Mouse (Mus musculus) lung, adult 2 months (tissue): Measurements from ENCODE around the gene Cldnd2. TPM values are rescaled to one million over a fixed set of nuclear protein-coding genes. Genes with fewer than 3 reads are reported as not detected.

ENCODE experiments used
- DNase-seq: peaks from one replicate; pipeline ENCODE4 v3.0.0; 2022
- H3K4me1 ChIP-seq: fragments of 200-500 bp; 2 replicates; pipeline ENCODE4 v1.6.1; 2011; ENCODE audit warnings: low read length; ENCODE audit not compliant: control insufficient read depth, insufficient read depth
- H3K4me3 ChIP-seq: fragments of 200-500 bp; replicated peaks from 2 replicates; pipeline ENCODE3; 2011; ENCODE audit warnings: low read depth, mild to moderate bottlenecking, control low read depth, low read length; ENCODE audit errors: extremely low read depth
- CTCF ChIP-seq: fragments of 200-500 bp; IDR thresholded peaks from 2 replicates; pipeline ENCODE4 v1.5.1; 2011; ENCODE audit warnings: mild to moderate bottlenecking, low read length, control low read depth; ENCODE audit not compliant: insufficient read depth
- POLR2A ChIP-seq: fragments of 200-500 bp; IDR thresholded peaks from 2 replicates; pipeline ENCODE4 v1.6.1; 2011; ENCODE audit warnings: low read depth, mild to moderate bottlenecking, control low read depth, low read length, borderline replicate concordance; ENCODE audit errors: extremely low read depth
- WGBS: fragments of 180-500 bp; shearing (Covaris S2); methylation state at CpG from one replicate; pipeline ENCODE4 v1.1.7; 2018; 5-methylcytosine and 5-hydroxymethylcytosine counted together
- polyA plus RNA-seq: library from polyadenylated mRNA; depleted of rRNA; stranded (reverse); fragments of >200 nt; gene quantifications from 2 replicates; pipeline ENCODE4 v1.2.3, GENCODE M21; 2012

The Cldnd2 gene
- polyA plus RNA-seq, 1 experiment = not detected

DNA sequence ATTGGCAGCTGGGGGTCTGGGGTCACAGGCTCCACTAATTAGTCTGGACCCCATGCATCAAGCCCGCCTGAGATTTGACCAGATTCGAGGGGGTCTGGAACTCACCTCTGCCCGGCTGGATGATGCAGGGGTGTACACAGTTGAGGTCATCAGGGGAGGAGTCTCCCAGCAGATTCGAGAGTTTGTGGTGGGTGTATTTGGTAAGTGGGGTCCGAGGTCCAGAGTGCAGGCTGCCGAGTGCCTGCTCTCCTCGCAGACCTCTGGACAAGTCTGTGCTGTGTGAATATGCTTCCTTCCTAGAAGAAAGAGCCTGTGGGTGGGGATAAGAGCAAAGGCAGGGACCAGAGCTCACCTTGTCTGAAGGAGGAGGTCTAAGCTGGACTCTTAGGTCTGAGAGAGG is 23.4 kb downstream of the Cldnd2 start:
- H3K4me1 ChIP-seq = peaks cover 5% of the 10 kb centered on the region; the same call in 1 of the 2 replicates
- WGBS = 81% methylated on average over 7 of the region's 7 CpGs
- TF ChIP-seq POLR2A = no peak
- no peak for TF ChIP-seq CTCF
- no peak overlapping the region for H3K4me3 ChIP-seq
- DNase-seq = no peak

DNA sequence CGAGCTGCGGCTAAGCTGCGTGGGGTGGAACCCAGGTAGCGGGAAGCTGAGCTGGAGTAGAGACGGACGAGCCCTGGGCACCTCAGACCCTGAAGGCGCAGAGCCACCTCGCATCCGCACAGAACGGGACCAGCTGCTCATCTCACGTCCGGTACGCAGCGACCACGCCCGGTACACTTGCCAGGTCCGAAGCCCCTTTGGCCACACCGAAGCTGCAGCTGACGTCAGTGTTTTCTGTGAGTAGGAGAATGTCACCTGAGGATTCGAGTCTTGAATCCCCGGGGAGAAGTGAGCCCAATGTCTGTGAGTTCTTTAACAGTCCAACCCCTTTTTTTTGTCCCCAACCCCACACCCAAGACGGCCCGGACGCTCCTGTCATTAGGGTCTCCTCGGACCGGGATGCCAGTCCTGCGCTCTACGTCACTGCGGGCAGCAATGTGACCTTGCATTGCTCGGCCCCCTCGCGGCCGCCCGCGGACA is 24.3 kb downstream of the Cldnd2 start:
- TF ChIP-seq CTCF (0 out of 2 replicates have a peak, but pooled peaks have one; percentile 5), POLR2A (no peak)
- H3K4me3 ChIP-seq = peak overlapping the region; percentile 55
- peaks cover 5% of the 10 kb centered on the region; the same call in 1 of the 2 replicates for H3K4me1 ChIP-seq
- 9% methylated on average over 35 of the region's 35 CpGs for WGBS
- DNase-seq = no peak

DNA sequence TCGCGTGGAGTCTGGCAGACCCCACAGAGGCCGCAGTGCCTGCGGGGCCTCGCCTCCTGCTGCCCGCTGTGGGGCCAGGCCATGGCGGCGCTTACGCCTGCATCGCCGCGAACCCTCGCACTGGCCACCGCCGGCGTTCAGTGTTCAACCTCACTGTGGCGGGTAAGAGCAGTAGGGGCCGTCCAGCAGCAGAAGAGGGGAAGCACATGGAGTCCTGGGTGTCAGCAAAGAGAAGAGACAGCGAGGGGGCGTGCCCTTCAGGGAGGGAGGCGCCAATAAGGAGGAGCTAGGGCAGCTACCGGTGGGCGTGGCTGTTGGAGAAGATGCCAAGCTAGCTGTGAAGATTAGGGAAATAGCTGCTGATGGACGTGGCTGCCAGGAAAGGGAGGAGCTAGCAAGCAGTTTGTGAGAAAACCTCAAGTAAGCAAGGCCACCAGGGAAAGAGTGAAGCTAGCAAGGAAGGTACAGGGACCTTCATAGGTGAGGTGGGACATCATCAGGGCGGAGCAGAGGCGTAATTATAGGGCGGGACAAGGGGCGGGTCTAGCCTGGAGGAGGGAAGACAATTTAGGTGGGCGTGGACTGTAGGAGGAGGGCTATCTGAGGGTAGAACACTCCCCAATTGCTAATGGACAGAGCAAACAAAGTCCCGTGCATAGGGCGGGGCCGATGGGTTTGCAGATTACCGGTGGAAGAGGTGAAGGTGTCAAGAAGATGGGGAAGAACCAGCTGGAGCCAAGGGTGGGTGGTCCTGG is 24.9 kb downstream of the Cldnd2 start:
- Histone ChIP-seq H3K4me1 (peaks cover 5% of the 10 kb centered on the region; the same call in 1 of the 2 replicates), H3K4me3 (peak overlapping the region; percentile 55)
- under 1% methylated on average over 33 of the region's 33 CpGs for WGBS
- TF ChIP-seq CTCF (no peak), POLR2A (no peak)
- peak; percentile 89 for DNase-seq

DNA sequence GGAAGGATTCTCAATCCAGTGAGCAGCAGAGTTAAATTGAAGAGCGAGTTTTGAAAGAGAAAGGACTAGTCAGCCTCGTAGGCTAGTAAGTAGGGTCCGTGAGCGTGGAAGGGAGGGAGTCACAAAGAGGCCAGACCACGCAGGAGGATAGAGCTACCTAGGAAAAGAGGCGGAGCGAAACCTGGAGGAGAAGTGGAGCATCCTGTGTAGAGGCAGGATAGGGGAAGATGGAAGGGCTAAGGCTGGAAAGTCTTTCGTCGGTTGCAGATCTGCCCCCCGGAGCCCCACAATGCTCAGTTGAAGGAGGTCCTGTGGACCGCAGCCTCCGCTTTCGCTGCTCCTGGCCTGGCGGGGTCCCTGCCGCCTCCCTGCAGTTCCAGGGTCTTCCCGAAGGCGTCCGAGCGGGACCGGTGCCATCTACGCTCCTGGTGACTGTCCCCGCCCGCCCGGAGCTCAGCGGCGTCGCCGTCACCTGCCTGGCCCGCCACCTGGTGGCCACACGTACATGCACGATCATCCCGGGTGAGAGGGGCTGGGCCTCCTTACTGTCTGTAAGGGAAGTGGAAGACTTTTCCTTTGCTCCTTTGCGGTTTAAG is 25.6 kb downstream of the Cldnd2 start:
- WGBS = under 1% methylated on average over 33 of the region's 33 CpGs
- Histone ChIP-seq H3K4me1 (peaks cover 5% of the 10 kb centered on the region; the same call in 1 of the 2 replicates), H3K4me3 (peak overlapping the region; percentile 55)
- TF ChIP-seq POLR2A (no peak), CTCF (peak; percentile 60)
- peak; percentile 81 for DNase-seq

DNA sequence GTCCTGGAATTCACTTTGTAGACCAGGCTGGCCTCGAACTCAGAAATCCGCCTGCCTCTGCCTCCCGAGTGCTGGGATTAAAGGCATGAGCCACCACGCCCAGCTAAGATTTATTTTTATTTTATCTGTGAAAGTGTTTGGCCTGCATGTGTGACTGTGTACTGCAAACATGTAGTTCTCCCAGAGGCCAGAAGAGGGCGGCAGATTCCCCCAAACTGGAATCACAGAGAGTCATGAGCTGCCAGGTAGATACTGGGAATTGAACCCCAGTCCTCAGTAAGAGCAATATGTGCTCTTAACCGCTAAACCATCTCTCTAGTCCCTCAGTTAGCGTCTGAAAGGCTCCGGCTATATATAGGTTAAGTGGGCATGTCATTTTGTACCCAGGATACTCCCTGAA is 29.8 kb downstream of the Cldnd2 start:
- DNase-seq = no peak
- no peaks in the 10 kb centered on the region for H3K4me1 ChIP-seq
- no peak for TF ChIP-seq POLR2A
- TF ChIP-seq CTCF = peak; percentile 49
- no peak overlapping the region for H3K4me3 ChIP-seq
- 44% methylated on average over 8 of the region's 8 CpGs for WGBS

DNA sequence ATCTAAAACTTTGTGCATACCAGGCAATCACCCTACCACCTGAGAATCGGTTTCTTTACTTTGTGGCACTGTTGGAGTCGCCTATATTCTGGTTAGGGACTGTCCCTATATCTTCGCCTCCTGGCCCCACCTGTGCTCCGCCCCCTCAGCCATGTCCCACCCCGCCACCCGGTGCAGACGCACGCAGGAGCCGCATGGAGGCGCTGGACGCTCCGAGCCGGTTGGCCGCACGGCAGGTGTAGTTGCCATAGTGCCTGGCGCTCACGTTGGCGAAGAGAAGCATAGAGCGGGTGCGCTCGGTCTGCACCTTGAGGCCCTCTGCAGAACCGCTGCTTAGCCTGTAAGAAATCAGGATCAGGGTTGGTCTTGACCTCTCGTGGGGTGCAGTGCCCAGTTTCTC is 35.1 kb downstream of the Cldnd2 start:
- Histone ChIP-seq H3K4me3 (no peak overlapping the region), H3K4me1 (no peaks in the 10 kb centered on the region)
- DNase-seq = no peak
- no peak for TF ChIP-seq POLR2A
- TF ChIP-seq CTCF = no peak
- WGBS = 10% methylated on average over 23 of the region's 23 CpGs

DNA sequence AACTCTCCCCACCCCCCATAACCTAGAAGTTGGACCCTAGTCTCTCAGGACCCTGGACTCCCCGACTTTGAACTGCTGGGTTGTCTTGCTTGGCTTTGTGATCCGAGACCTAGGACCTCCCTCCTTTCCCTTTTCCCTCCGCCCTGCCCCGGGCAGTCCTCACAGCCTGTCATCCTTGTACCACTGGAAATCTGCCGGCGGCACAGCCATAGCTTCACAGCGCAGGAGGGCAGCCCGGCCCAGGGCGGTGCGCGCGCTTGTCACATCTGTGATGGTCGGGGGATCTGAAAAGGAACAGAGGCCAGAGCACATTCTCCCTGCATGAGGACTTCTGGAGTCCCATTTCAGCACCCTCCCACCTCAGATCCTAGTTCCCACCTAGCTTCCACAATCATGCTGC is 35.8 kb downstream of the Cldnd2 start:
- no peak overlapping the region for H3K4me3 ChIP-seq
- TF ChIP-seq CTCF = no peak
- no peak for TF ChIP-seq POLR2A
- WGBS = 6% methylated on average over 13 of the region's 13 CpGs
- no peaks in the 10 kb centered on the region for H3K4me1 ChIP-seq
- DNase-seq = no peak

DNA sequence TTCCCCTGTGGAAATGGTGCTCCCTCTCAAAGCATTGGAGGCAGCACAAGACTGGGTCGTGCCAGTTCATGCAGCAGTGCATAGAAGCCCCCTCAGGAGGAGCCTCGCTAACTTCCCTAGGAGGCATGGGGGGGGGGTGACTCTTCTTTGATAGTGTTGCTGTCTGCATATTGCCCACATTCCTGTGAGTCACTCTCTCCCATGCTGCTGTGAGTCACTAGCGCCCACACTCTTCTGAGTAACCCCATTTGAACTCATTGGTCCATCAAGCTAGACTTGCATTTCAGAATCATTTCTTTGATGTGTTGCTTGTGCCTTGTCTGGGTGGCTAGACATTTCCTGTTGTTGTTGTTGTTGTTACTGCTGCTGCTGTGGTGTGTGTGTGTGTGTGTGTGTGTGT is 40.6 kb downstream of the Cldnd2 start:
- DNase-seq = no peak
- H3K4me3 ChIP-seq = no peak overlapping the region
- H3K4me1 ChIP-seq = no peaks in the 10 kb centered on the region
- TF ChIP-seq CTCF = no peak
- no peak for TF ChIP-seq POLR2A
- 54% methylated on average over 3 of the region's 3 CpGs for WGBS

DNA sequence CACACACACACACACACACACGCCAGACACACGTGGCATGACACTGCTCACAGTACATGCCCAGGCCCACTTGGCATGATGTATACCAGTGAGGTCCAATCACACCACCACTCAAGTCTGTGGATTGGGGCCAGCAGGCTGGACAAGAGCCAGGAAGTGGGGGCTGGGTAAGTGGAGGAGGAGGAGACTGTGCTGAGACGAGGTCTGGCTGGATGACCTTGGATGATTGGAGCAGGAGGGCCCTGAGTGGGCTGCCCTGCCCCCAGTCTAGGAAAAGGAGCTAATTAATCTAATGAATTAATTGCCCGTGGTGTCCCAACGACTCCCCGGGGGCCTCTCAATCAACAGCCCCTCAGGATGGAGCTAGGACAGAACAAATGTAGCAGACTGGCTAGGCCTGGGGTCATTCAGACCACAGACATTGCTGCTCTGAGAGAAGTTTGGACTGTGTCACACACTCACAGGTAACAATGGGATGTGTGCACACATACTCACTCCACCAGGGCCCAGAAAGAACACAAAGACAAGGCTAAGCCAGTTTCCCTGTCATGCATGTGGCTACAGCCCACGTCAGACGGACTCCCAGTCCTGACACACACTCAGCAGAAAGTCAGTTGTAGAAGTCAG is 41.6 kb downstream of the Cldnd2 start:
- Histone ChIP-seq H3K4me1 (no peaks in the 10 kb centered on the region), H3K4me3 (no peak overlapping the region)
- TF ChIP-seq POLR2A (no peak), CTCF (no peak)
- no peak for DNase-seq
- WGBS = 49% methylated on average over 8 of the region's 8 CpGs

DNA sequence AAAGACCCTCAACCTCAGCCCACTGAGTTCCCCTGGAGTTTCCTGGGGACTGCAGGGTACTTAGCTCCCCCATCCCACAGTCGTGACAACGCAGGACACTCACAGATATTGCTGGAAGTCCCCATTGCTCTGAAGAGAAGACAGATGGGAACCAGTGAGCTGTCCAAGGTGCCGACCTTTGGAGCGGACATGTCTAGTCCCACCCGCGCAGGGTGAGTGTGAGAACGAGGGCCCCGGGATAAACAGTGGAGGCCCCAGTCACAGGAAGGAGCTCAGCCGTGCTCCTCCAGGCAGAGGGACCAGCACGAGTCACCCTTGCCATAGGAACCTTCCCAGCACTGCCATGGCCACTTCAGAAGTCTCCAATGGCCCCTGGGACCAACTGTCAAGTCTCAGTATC is 42.7 kb downstream of the Cldnd2 start:
- DNase-seq = no peak
- WGBS = 7% methylated on average over 10 of the region's 10 CpGs
- H3K4me1 ChIP-seq = no peaks in the 10 kb centered on the region
- TF ChIP-seq POLR2A (no peak), CTCF (no peak)
- H3K4me3 ChIP-seq = no peak overlapping the region

DNA sequence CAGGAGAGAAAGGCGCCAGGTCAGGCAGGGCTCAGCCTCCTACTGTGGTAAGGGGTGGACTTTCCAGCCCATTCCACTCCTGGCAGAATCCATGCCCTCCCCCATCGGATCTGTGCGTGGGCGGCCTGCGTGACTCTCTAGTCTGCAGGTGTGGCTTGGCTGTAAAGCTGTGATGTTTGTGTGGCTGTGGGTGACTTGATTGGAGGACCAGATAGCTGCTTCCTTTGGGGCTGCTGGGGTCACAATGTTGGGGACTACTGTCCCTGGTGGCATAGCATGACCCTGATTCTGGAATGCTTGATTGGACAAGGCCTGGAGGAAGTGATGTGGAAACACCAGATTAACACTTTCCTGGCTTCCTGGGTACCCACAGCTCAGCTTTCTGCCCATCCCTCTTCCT is 48.1 kb downstream of the Cldnd2 start:
- TF ChIP-seq CTCF = no peak
- no peak for TF ChIP-seq POLR2A
- WGBS = 35% methylated on average over 5 of the region's 5 CpGs

More for the DNA sequence above, 48.1 kb downstream of the Cldnd2 start:
- Histone ChIP-seq H3K4me3 (no peak overlapping the region), H3K4me1 (no peaks in the 10 kb centered on the region)
- DNase-seq = no peak
